Mouse (Mus musculus) cerebellum, adult 2 months (tissue): Measurements from ENCODE around the gene Scaf11.

ENCODE experiments used
- CTCF ChIP-seq: fragments of 200-500 bp; IDR thresholded peaks from 2 replicates; pipeline ENCODE4 v1.5.1; 2011; ENCODE audit warnings: low read depth, mild to moderate bottlenecking, control low read depth, low read length, moderate library complexity, borderline replicate concordance; ENCODE audit not compliant: insufficient read depth
- POLR2A ChIP-seq: fragments of 200-500 bp; IDR thresholded peaks from 2 replicates; pipeline ENCODE4 v1.6.1; 2011; ENCODE audit warnings: low read length, control low read depth, borderline replicate concordance; ENCODE audit not compliant: insufficient read depth

- no peak for TF ChIP-seq POLR2A
- no peak for TF ChIP-seq CTCF
These were observed 82.9 kb downstream of the Scaf11 start for GRCm38 (mm10) chr15:96377701-96378100.
